Mouse (Mus musculus) testis, adult 2 months (tissue): ENCODE results near the gene Ccdc86. TPM values are rescaled to one million over a fixed set of nuclear protein-coding genes. Genes with fewer than 3 reads are reported as not detected.

Source experiments
- H3K27ac ChIP-seq: fragments of 200-500 bp; 2 replicates; pipeline ENCODE4 v1.5.1; 2012; ENCODE audit warnings: low read depth, low read length; ENCODE audit not compliant: control insufficient read depth, insufficient read depth
- H3K27me3 ChIP-seq: fragments of 200-500 bp; 2 replicates; pipeline ENCODE4 v1.6.1; 2012; ENCODE audit warnings: mild to moderate bottlenecking, low read length, moderate library complexity; ENCODE audit not compliant: control insufficient read depth, insufficient read depth
- H3K36me3 ChIP-seq: fragments of 200-500 bp; 2 replicates; pipeline ENCODE4 v1.6.1; 2012; ENCODE audit warnings: mild to moderate bottlenecking, low read length; ENCODE audit not compliant: control insufficient read depth, insufficient read depth
- H3K4me1 ChIP-seq: fragments of 200-500 bp; 2 replicates; pipeline ENCODE4 v1.6.1; 2012; ENCODE audit warnings: low read length; ENCODE audit not compliant: control insufficient read depth, insufficient read depth
- H3K4me3 ChIP-seq: fragments of 200-500 bp; 2 replicates; pipeline ENCODE4 v1.5.1; 2012; ENCODE audit warnings: low read depth, mild to moderate bottlenecking, low read length, moderate library complexity, mixed read lengths; ENCODE audit not compliant: control insufficient read depth
- CTCF ChIP-seq: fragments of 200-500 bp; IDR thresholded peaks from 2 replicates; pipeline ENCODE4 v1.5.1; 2012; ENCODE audit warnings: low read depth, mild to moderate bottlenecking, inconsistent platforms, low read length, moderate library complexity; ENCODE audit not compliant: control insufficient read depth, insufficient read depth, insufficient replicate concordance
- POLR2A ChIP-seq: fragments of 200-500 bp; IDR thresholded peaks from 2 replicates; pipeline ENCODE4 v1.6.1; 2012; ENCODE audit warnings: low read depth, mild to moderate bottlenecking, inconsistent platforms, low read length, moderate library complexity; ENCODE audit not compliant: control insufficient read depth
- polyA plus RNA-seq: library from polyadenylated mRNA; depleted of rRNA; stranded (reverse); fragments of >200 nt; gene quantifications from 2 replicates; pipeline ENCODE4 v1.2.3, GENCODE M21; 2012

Gene Ccdc86
- polyA plus RNA-seq, 1 experiment, result 13.5 TPM

- H3K4me1 ChIP-seq, result no peaks in the 10 kb centered on the region
- H3K27ac ChIP-seq, result no peak overlapping the region; the same call in 1 of the 2 replicates
- H3K27me3 ChIP-seq, result no peaks in the 10 kb centered on the region
- no peak overlapping the region for H3K4me3 ChIP-seq
- no peak for TF ChIP-seq POLR2A
- TF ChIP-seq CTCF, result no peak
- H3K36me3 ChIP-seq, result no peaks in the 10 kb centered on the region
These were observed 21.4 kb upstream of the Ccdc86 start for GRCm38 (mm10) chr19:10970457-10970856.

GRCm38 (mm10) chr19:10968578-10968977 lies 19.5 kb upstream of the Ccdc86 start:
- Histone ChIP-seq H3K27me3 (no peaks in the 10 kb centered on the region), H3K36me3 (no peaks in the 10 kb centered on the region), H3K27ac (no peak overlapping the region), H3K4me1 (peaks cover 3% of the 10 kb centered on the region; the same call in 1 of the 2 replicates), H3K4me3 (no peak overlapping the region)
- no peak for TF ChIP-seq POLR2A
- no peak for TF ChIP-seq CTCF

GRCm38 (mm10) chr19:10965721-10966120 lies 16.7 kb upstream of the Ccdc86 start:
- no peak overlapping the region for H3K4me3 ChIP-seq
- H3K4me1 ChIP-seq, result peaks cover 3% of the 10 kb centered on the region; the same call in 1 of the 2 replicates
- no peaks in the 10 kb centered on the region for H3K36me3 ChIP-seq
- peak overlapping the region; percentile 82 for H3K27ac ChIP-seq
- no peaks in the 10 kb centered on the region for H3K27me3 ChIP-seq
- TF ChIP-seq POLR2A, result no peak
- TF ChIP-seq CTCF, result no peak

GRCm38 (mm10) chr19:10959978-10960346 lies 10.9 kb upstream of the Ccdc86 start:
- H3K27ac ChIP-seq, result no peak overlapping the region; the same call in 1 of the 2 replicates
- no peaks in the 10 kb centered on the region for H3K36me3 ChIP-seq
- no peaks in the 10 kb centered on the region for H3K27me3 ChIP-seq
- TF ChIP-seq CTCF (no peak), POLR2A (no peak)
- peaks cover 2% of the 10 kb centered on the region; the same call in 1 of the 2 replicates for H3K4me1 ChIP-seq
- H3K4me3 ChIP-seq, result no peak overlapping the region

GRCm38 (mm10) chr19:10959085-10959977 lies 10.3 kb upstream of the Ccdc86 start:
- TF ChIP-seq CTCF, result peak; percentile 16; the same call in 1 of the 2 replicates
- TF ChIP-seq POLR2A, result no peak
- no peaks in the 10 kb centered on the region for H3K36me3 ChIP-seq
- H3K27ac ChIP-seq, result no peak overlapping the region; the same call in 1 of the 2 replicates
- no peak overlapping the region for H3K4me3 ChIP-seq
- H3K27me3 ChIP-seq, result no peaks in the 10 kb centered on the region
- no peaks in the 10 kb centered on the region for H3K4me1 ChIP-seq

- Histone ChIP-seq H3K36me3 (no peaks in the 10 kb centered on the region), H3K4me1 (peaks cover 5% of the 10 kb centered on the region), H3K4me3 (no peak overlapping the region), H3K27me3 (no peaks in the 10 kb centered on the region), H3K27ac (no peak overlapping the region)
- no peak for TF ChIP-seq CTCF
- no peak for TF ChIP-seq POLR2A
These were observed 3.2 kb upstream of the Ccdc86 start for GRCm38 (mm10) chr19:10952021-10952939.

GRCm38 (mm10) chr19:10949558-10949957 lies 492 bp upstream of the Ccdc86 start:
- peak overlapping the region; percentile 98 for H3K4me3 ChIP-seq
- no peaks in the 10 kb centered on the region for H3K36me3 ChIP-seq
- no peak for TF ChIP-seq POLR2A
- no peak for TF ChIP-seq CTCF
- peaks cover 5% of the 10 kb centered on the region for H3K4me1 ChIP-seq
- H3K27ac ChIP-seq, result peak overlapping the region; percentile 72
- no peaks in the 10 kb centered on the region for H3K27me3 ChIP-seq
